Mouse (Mus musculus) CH12.LX (cell line): ENCODE measurements around the gene Usp12.

ENCODE experiments used
- CTCF ChIP-seq, 2 experiments: IDR thresholded peaks in 1 of 2; conservative IDR thresholded peaks in 1 of 2; 2 replicates each; pipeline ENCODE4 v1.5.1; 2011 to 2012; ENCODE audit warnings: low read depth in 2 of 2, low read length in 2 of 2, improper control_type of control experiment in 1 of 2, inconsistent platforms in 1 of 2, mild to moderate bottlenecking in 1 of 2, moderate library complexity in 1 of 2
- JUND ChIP-seq: conservative IDR thresholded peaks from 2 replicates; pipeline ENCODE4 v1.6.1; 2011; ENCODE audit warnings: low read depth, low read length, improper control_type of control experiment
- KAT2A ChIP-seq: IDR thresholded peaks from 2 replicates; pipeline ENCODE4 v1.6.1; 2012; ENCODE audit warnings: low read length, improper control_type of control experiment, inconsistent platforms; ENCODE audit not compliant: insufficient replicate concordance
- SMC3 ChIP-seq: IDR thresholded peaks from 2 replicates; pipeline ENCODE4 v1.6.1; 2011; ENCODE audit warnings: low read depth, low read length, improper control_type of control experiment
- ZC3H11A ChIP-seq: IDR thresholded peaks from 2 replicates; pipeline ENCODE4 v1.6.1; 2012; ENCODE audit warnings: low read depth, mild to moderate bottlenecking, inconsistent platforms, low read length, improper control_type of control experiment

- no peak for TF ChIP-seq ZC3H11A
- no peak for TF ChIP-seq JUND
- peak in 1 of 2 experiments; percentile 27; a peak in 1 of 4 replicates for TF ChIP-seq CTCF (conservative IDR thresholded peaks at IDR 0.05 in 1 of 2, IDR thresholded peaks at IDR 0.05 in 1 of 2; ENCODE audit: low read depth in 2 of 2, low read length in 2 of 2)
- TF ChIP-seq KAT2A = no peak
- TF ChIP-seq SMC3 = peak; percentile 26
Measured at GRCm38 (mm10) chr5:146704241-146704640, 90.6 kb downstream of the Usp12 start.
